Mouse (Mus musculus) brain, embryonic 14.5 days (tissue): ENCODE measurements around the gene C1qtnf6.

Source experiments
- CTCF ChIP-seq: fragments of 200-500 bp; IDR thresholded peaks from 2 replicates; pipeline ENCODE4 v1.5.1; 2012; ENCODE audit warnings: inconsistent platforms, mild to moderate bottlenecking, moderate library complexity, borderline replicate concordance; ENCODE audit not compliant: insufficient read depth, insufficient read length; ENCODE audit errors: extremely low read depth
- POLR2A ChIP-seq: fragments of 200-500 bp; IDR thresholded peaks from 2 replicates; pipeline ENCODE4 v1.6.1; 2012; ENCODE audit warnings: mild to moderate bottlenecking, inconsistent platforms, borderline replicate concordance; ENCODE audit not compliant: poor library complexity, insufficient read depth, insufficient read length, severe bottlenecking; ENCODE audit errors: extremely low read depth

- TF ChIP-seq CTCF = no peak
- no peak for TF ChIP-seq POLR2A
Measured at GRCm38 (mm10) chr15:78542098-78542766, 11.0 kb upstream of the C1qtnf6 start.
